Mouse (Mus musculus) midbrain, embryonic 13.5 days (tissue): ENCODE results near the gene Fggy. TPM values are rescaled to one million over a fixed set of nuclear protein-coding genes. Genes with fewer than 3 reads are reported as not detected.

Experiments
- ATAC-seq: fragments of 200-750 bp; cut with Nextera tagmentation; 2 replicates; pipeline ENCODE4 v1.8.0; 2017; ENCODE audit warnings: mild to moderate bottlenecking, moderate TSS enrichment, moderate library complexity
- H3K27ac ChIP-seq: fragments of 300-500 bp; sonication (generic); 2 replicates; pipeline ENCODE4 v1.5.1; 2015; ENCODE audit warnings: inconsistent platforms, mild to moderate bottlenecking, moderate library complexity
- H3K27me3 ChIP-seq: fragments of 300-500 bp; sonication (generic); 2 replicates; pipeline ENCODE4 v1.6.1; 2015; ENCODE audit warnings: mild to moderate bottlenecking, inconsistent platforms
- H3K36me3 ChIP-seq: fragments of 300-500 bp; sonication (generic); 2 replicates; pipeline ENCODE4 v1.6.1; 2015; ENCODE audit warnings: mild to moderate bottlenecking, inconsistent platforms
- H3K4me1 ChIP-seq: fragments of 300-500 bp; sonication (generic); replicated peaks from 2 replicates; pipeline ENCODE4 v1.6.1; 2015; ENCODE audit warnings: inconsistent platforms
- H3K4me2 ChIP-seq: fragments of 300-500 bp; sonication (generic); replicated peaks from 2 replicates; pipeline ENCODE4 v1.6.1; 2015; ENCODE audit warnings: moderate library complexity, mild to moderate bottlenecking, inconsistent platforms
- H3K4me3 ChIP-seq: fragments of 300-500 bp; sonication (generic); replicated peaks from 2 replicates; pipeline ENCODE4 v1.5.1; 2015; ENCODE audit warnings: mild to moderate bottlenecking, inconsistent platforms
- H3K9ac ChIP-seq: fragments of 300-500 bp; sonication (generic); replicated peaks from 2 replicates; pipeline ENCODE4 v1.6.1; 2015; ENCODE audit warnings: mild to moderate bottlenecking, inconsistent platforms
- H3K9me3 ChIP-seq: fragments of 300-500 bp; sonication (generic); 2 replicates; pipeline ENCODE4 v1.6.1; 2016; ENCODE audit warnings: mild to moderate bottlenecking, inconsistent platforms
- WGBS: fragments of 180-500 bp; shearing (Covaris S2); methylation state at CpG from one replicate; pipeline ENCODE4 v1.1.7; 2015; 5-methylcytosine and 5-hydroxymethylcytosine counted together
- polyA plus RNA-seq: library from polyadenylated mRNA; unstranded; fragments of >200 nt; fragmentation: Nextera tagmentation; extraction: Ambion mirVana; gene quantifications from 2 replicates; pipeline ENCODE4 v1.2.1, GENCODE M21; 2015

Gene Fggy
- polyA plus RNA-seq, 1 experiment from 2014 or later = 7.5 TPM

DNA sequence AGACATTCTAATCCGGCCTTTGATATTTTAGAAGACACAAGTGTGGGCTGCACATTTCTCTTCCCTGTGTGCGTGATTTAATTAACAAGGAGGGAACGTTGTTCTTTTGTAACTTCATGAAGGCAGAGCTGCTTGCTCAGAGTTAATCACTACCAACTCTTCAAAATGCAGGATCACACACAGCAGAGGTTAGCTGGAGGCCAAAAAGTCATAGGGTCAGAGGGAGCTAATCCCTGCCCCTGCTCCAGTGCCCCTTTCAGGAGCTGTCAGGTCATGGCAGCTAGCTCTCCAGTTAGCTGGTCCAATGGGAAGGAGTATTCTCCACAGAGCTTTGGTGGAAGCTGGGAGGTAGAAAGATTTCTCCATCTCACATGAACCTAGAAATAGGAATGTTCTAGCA is 215.4 kb downstream of the Fggy start:
- H3K27me3 ChIP-seq = no peaks in the 10 kb centered on the region
- H3K4me1 ChIP-seq = 0 out of 2 replicates have a peak, but pooled peaks cover 9% of the 10 kb centered on the region
- 12% methylated on average over 3 of the region's 3 CpGs for WGBS
- no peak overlapping the region for H3K27ac ChIP-seq
- H3K9ac ChIP-seq = no peak overlapping the region
- H3K4me2 ChIP-seq = no peak overlapping the region
- H3K9me3 ChIP-seq = no peaks in the 10 kb centered on the region
- ATAC-seq = no peak
- no peak overlapping the region for H3K4me3 ChIP-seq
- no peaks in the 10 kb centered on the region for H3K36me3 ChIP-seq

DNA sequence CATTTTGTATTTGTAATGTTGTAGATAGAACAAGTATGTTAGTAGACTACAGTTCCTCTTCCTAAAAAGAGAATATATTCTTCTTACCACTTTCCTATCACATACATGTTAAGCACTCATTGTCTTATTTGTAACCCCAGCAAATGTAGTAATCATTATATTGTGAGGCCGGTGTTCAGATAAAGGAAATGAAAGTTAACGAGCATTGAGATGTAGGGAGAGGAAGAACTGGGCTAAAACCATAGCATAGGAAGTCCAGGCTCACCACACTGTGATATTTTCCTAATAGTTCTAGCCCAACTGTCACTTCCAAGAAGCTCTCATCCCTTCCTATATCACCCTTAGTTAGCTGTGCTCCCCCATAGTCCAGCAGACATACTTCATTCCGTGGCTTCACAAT is 218.3 kb downstream of the Fggy start:
- no peaks in the 10 kb centered on the region for H3K27me3 ChIP-seq
- H3K9ac ChIP-seq = no peak overlapping the region
- no peak for ATAC-seq
- 0 out of 2 replicates have a peak, but pooled peaks cover 9% of the 10 kb centered on the region for H3K4me1 ChIP-seq
- H3K27ac ChIP-seq = no peak overlapping the region
- no peaks in the 10 kb centered on the region for H3K36me3 ChIP-seq
- H3K4me2 ChIP-seq = no peak overlapping the region
- H3K9me3 ChIP-seq = no peaks in the 10 kb centered on the region
- 88% methylated on average over 3 of the region's 3 CpGs for WGBS
- H3K4me3 ChIP-seq = no peak overlapping the region

DNA sequence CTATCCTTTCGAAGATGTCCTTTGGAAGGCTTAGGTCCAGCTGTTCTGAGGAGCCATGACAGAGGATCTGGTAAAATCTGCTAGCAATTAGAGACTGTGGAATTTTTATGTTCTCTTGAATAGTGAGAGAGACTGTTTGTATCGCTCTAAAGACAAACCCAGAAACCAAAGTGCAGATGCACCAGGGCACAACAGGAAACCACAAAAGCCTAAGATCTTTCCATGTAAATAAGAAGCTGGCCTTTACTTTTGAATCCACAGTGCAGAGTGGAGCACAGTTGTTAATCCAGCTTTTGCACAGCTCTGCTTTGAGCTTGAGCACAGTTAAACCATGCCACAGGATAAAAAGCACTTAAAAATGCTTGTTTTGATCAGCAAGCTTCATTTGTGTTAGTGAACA is 220.5 kb downstream of the Fggy start:
- Histone ChIP-seq H3K36me3 (no peaks in the 10 kb centered on the region), H3K4me1 (no peaks in the 10 kb centered on the region), H3K9me3 (no peaks in the 10 kb centered on the region), H3K9ac (no peak overlapping the region), H3K4me2 (no peak overlapping the region), H3K27ac (no peak overlapping the region), H3K27me3 (no peaks in the 10 kb centered on the region), H3K4me3 (no peak overlapping the region)
- ATAC-seq = no peak
- 82% methylated on average over 2 of the region's 2 CpGs for WGBS

DNA sequence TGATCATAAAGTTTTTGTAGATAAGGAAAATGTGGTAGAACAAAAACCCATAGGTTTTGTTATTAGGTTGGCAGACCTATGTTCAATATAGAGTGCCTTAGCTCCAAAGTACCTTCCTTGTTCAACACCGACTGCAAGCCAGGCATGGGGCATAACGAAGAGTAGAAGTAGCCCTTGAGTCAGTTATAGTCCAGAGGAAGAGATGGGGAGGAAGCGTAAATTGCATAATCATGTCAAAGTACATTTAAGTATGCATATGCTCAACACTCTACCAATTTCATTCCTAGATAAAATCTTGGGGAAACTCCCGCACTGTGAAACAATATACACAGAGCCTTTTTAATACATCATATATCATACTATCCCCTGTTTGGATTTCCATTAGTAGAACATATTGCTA is 221.2 kb downstream of the Fggy start:
- Histone ChIP-seq H3K9ac (no peak overlapping the region), H3K27me3 (no peaks in the 10 kb centered on the region), H3K27ac (no peak overlapping the region), H3K4me1 (no peaks in the 10 kb centered on the region), H3K4me2 (no peak overlapping the region), H3K9me3 (no peaks in the 10 kb centered on the region), H3K4me3 (no peak overlapping the region), H3K36me3 (no peaks in the 10 kb centered on the region)
- ATAC-seq = no peak
- 96% methylated on average over 4 of the region's 4 CpGs for WGBS

DNA sequence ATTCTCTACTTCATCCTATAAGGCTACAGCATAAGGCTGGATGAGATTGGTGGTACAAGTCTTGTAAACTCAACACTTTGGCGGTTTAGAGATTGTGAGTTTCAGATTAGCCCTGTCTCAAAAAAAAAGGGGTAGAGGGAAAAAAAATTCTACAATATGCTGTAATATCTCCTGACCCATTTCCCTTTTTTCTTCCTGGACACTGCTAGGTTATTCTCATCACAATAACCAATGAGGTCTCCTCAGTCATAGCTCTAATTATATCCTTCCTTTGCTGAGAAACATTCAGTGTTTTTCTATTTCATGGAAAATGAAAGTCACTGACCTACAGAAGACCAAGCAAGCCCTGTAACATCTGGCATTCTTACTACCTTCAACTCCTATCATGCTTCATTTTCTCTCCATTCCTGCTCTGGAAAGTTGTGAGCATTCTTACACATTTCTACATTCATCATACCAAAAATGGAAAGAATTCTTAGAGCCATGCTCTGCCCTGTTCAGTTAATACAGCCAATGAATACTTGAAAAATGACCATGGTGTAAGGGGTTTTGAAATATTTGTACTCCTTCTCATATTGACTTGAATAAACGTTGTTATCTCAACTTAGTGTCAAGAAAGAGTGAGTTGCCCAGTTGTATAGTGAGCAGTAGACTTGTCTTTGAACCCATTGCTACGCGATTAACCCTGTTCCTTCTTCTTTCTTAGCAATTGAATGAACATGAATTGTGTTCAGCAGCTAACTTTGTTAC is 227.0 kb downstream of the Fggy start:
- Histone ChIP-seq H3K36me3 (no peaks in the 10 kb centered on the region), H3K4me1 (peaks cover 8% of the 10 kb centered on the region), H3K27me3 (no peaks in the 10 kb centered on the region), H3K9ac (no peak overlapping the region), H3K9me3 (no peaks in the 10 kb centered on the region), H3K27ac (no peak overlapping the region), H3K4me3 (no peak overlapping the region), H3K4me2 (no peak overlapping the region)
- whole genome bisulfite sequencing = 89% methylated on average over 4 of the region's 4 CpGs
- no peak for ATAC-seq

DNA sequence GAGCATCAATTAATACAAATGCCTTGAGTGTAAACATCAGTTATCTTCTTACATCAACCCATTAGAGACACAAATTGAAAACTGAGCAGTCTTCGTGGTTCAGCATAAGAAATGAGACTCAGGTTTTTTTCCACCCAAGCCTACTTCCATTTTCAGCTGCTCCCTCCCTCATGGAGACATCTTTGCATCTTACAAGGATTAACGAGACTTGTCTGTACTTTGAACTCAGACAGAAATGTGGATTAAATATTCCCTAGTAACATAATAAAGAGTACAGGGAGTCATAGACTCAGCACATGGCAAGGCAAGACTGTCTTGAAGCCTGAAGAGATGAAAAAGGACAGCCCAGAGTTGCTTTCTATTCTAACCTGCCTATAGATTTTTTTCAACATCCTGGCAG is 230.3 kb downstream of the Fggy start:
- H3K4me3 ChIP-seq = no peak overlapping the region
- H3K4me2 ChIP-seq = no peak overlapping the region
- WGBS = 48% methylated on average over 2 of the region's 2 CpGs
- H3K27me3 ChIP-seq = no peaks in the 10 kb centered on the region
- no peak for ATAC-seq
- no peak overlapping the region for H3K9ac ChIP-seq
- no peaks in the 10 kb centered on the region for H3K9me3 ChIP-seq
- no peaks in the 10 kb centered on the region for H3K36me3 ChIP-seq
- H3K27ac ChIP-seq = no peak overlapping the region
- H3K4me1 ChIP-seq = peaks cover 8% of the 10 kb centered on the region

DNA sequence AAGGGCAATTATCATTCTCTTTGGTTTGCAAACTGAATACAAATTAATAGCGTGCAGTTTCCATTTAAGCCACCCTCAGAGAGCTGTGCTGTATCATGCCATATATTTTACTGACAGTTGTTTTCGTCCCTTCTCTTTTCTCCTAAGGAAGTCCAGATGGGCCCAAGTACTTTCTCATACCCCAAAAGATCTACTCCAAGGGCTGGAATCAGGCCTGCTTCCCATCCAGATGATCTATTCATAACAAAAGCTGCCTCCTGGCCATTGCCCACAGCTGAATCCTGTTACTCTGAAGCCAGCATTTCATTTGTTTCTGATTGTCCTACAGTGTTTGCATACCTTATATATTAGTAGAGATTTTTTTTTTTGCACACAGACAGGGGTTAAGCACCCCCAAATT is 231.6 kb downstream of the Fggy start:
- Histone ChIP-seq H3K4me3 (no peak overlapping the region), H3K4me1 (peaks cover 8% of the 10 kb centered on the region), H3K9me3 (no peaks in the 10 kb centered on the region), H3K36me3 (no peaks in the 10 kb centered on the region), H3K27me3 (no peaks in the 10 kb centered on the region), H3K4me2 (no peak overlapping the region), H3K27ac (no peak overlapping the region), H3K9ac (no peak overlapping the region)
- no peak for ATAC-seq
- WGBS = 82% methylated on average over 2 of the region's 2 CpGs

DNA sequence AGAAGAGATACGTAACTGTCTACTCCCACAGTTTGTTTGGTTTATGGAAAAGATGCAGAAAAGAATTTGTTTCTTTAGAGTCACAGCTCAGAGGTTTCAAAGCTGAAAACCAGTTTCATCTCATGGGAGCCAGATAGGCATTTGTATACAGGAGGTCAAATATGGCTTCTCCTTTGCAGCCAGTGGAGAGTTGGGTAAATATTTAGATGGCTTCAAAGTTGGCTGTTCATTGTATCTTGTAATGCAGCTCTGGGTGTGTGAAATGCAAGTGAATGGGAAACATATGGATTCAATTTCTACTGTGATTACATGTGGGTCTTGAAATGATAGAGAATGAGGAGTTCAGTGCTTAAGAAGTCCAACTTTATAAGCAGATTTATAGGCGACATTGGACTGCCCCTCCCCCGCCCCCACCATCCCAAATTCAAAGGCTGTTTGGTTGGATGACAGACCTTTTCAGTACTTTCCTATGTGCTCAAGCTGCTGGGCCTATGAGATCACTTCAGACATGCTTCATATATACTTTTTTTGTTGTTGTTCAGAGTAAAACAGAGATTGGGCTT is 234.7 kb downstream of the Fggy start:
- H3K36me3 ChIP-seq = no peaks in the 10 kb centered on the region
- no peaks in the 10 kb centered on the region for H3K9me3 ChIP-seq
- H3K27ac ChIP-seq = no peak overlapping the region
- H3K9ac ChIP-seq = no peak overlapping the region
- 82% methylated on average over 3 of the region's 3 CpGs for WGBS
- no peak overlapping the region for H3K4me2 ChIP-seq
- ATAC-seq = no peak
- H3K27me3 ChIP-seq = no peaks in the 10 kb centered on the region
- H3K4me3 ChIP-seq = no peak overlapping the region
- H3K4me1 ChIP-seq = peaks cover 8% of the 10 kb centered on the region

DNA sequence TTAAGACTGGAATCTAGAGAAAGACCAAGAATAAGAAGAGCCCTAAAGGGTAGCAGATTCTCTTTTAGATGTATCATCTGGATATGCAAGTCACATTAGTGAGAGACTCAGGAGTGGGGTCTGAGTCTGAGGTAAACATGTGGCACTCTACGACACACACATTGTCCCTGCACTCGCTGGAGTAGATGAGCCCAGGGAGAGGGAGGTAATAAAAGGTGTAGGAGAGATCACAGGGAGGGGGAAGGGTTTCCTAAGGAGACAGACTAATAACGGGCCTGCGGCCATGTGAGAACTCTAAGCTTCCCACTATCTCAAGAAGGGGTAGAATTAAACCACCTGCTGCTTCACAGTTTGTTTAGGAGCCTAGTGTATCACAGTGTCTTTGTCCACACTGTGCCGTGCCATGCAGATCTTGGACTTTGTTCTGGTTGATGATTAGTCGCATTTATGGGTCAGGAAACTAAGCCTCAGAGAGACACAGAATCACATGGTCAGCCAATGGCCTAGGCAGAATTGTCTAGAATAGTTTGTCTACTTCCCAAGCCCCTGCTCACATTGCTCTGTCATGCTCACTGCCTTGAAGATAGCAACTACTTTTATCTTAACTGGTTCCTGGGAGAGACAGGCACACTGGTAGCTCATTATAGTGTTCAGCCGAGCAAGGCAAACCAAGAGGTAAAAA is 236.5 kb downstream of the Fggy start:
- no peak for ATAC-seq
- H3K4me1 ChIP-seq = peaks cover 6% of the 10 kb centered on the region
- no peak overlapping the region for H3K4me3 ChIP-seq
- H3K9ac ChIP-seq = no peak overlapping the region
- H3K9me3 ChIP-seq = no peaks in the 10 kb centered on the region
- H3K36me3 ChIP-seq = no peaks in the 10 kb centered on the region
- H3K4me2 ChIP-seq = no peak overlapping the region
- WGBS = 57% methylated on average over 7 of the region's 7 CpGs
- H3K27ac ChIP-seq = no peak overlapping the region
- no peaks in the 10 kb centered on the region for H3K27me3 ChIP-seq

DNA sequence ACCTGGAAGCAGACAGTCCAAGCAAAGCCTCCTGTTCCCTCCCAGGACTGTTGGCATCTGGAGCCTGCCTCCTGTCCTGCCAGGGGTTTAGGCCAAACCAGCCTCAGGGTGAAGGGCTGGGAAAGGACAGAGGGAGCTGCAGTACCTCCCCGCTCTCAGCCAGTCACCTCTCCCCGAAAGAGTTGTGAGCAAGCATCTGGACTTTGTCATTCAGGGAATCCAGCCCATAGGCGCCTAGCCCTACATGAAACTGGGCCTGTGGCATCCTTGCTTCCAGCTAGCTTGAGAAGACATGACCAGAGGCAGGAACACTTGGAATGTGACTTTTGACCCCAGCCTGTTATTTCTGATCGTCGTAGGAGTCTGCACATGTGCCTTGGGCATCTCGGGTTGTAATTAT is 237.3 kb downstream of the Fggy start:
- Histone ChIP-seq H3K4me1 (no peaks in the 10 kb centered on the region), H3K27me3 (no peaks in the 10 kb centered on the region), H3K4me3 (no peak overlapping the region), H3K36me3 (no peaks in the 10 kb centered on the region), H3K27ac (no peak overlapping the region), H3K9ac (no peak overlapping the region), H3K9me3 (no peaks in the 10 kb centered on the region), H3K4me2 (no peak overlapping the region)
- no peak for ATAC-seq
- 84% methylated on average over 6 of the region's 6 CpGs for WGBS

DNA sequence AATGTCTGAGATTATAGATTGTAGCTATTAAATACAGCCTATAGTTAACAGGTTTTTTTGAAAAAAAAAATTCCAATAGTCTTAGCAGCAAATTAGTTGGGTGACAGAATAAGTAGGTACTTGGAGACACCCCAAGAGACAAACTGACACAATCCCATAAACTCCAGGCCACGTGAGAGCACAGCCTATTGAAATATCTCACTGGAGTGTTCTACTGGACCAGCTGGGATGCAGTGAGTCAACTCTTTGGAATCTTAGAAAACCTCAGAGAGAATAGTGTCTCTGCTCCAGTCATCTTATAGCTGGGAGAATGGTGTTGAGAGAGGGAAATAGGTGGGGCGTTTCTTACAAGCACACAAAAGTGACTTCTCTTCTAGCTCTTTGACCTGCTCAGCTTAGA is 238.0 kb downstream of the Fggy start:
- no peaks in the 10 kb centered on the region for H3K9me3 ChIP-seq
- no peaks in the 10 kb centered on the region for H3K27me3 ChIP-seq
- H3K4me2 ChIP-seq = no peak overlapping the region
- H3K4me1 ChIP-seq = no peaks in the 10 kb centered on the region
- no peak overlapping the region for H3K27ac ChIP-seq
- no peaks in the 10 kb centered on the region for H3K36me3 ChIP-seq
- H3K9ac ChIP-seq = no peak overlapping the region
- no peak overlapping the region for H3K4me3 ChIP-seq
- 92% methylated on average over 2 of the region's 2 CpGs for WGBS
- ATAC-seq = no peak

DNA sequence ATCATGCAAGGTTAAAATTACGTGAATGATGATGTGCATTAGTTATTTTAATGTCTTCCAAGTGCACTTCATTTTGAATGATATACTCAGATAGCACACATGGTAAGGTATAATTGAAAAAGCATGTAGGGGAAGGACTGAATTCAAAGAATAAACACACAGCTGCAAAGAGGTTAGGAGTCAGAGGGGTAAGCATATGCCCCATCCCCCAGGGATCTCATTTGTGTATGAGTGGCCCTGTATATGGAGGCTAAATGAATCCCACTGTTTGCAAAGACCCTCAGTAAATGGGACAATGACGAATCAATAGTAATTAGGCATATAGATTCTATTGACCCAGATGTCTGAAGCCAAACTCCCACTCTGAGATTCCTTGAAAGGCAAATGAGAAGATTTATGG is 262.3 kb downstream of the Fggy start:
- Histone ChIP-seq H3K4me3 (no peak overlapping the region), H3K4me1 (peaks cover 8% of the 10 kb centered on the region; the same call in 1 of the 2 replicates), H3K9ac (no peak overlapping the region), H3K9me3 (no peaks in the 10 kb centered on the region), H3K36me3 (no peaks in the 10 kb centered on the region), H3K4me2 (no peak overlapping the region), H3K27ac (no peak overlapping the region), H3K27me3 (no peaks in the 10 kb centered on the region)
- WGBS = 57% methylated on average over 2 of the region's 2 CpGs
- no peak for ATAC-seq
